Mouse (Mus musculus) kidney, adult 9 months (tissue): ENCODE data around the gene Nfya.
A peak's percentile ranks its signal among the peaks of the same experiment; 100 is the strongest.

ENCODE experiments used
- DNase-seq: peaks from one replicate; pipeline ENCODE4 v3.0.0; 2022

Nfya gene

GRCm38 (mm10) chr17:48430394-48430793 is 20.7 kb upstream of the Nfya start:
- DNase-seq, result no peak

- DNase-seq, result no peak
Measured at GRCm38 (mm10) chr17:48427852-48428530, 18.3 kb upstream of the Nfya start.

GRCm38 (mm10) chr17:48426991-48427750 is 17.5 kb upstream of the Nfya start:
- no peak for DNase-seq

GRCm38 (mm10) chr17:48425823-48426612 is 16.3 kb upstream of the Nfya start:
- no peak for DNase-seq

GRCm38 (mm10) chr17:48424237-48424636 is 14.5 kb upstream of the Nfya start:
- DNase-seq, result peak; percentile 60

GRCm38 (mm10) chr17:48419571-48419970 is 9.9 kb upstream of the Nfya start:
- no peak for DNase-seq

- no peak for DNase-seq
Measured at GRCm38 (mm10) chr17:48418781-48419180, 9.1 kb upstream of the Nfya start.

GRCm38 (mm10) chr17:48418174-48418573 is 8.5 kb upstream of the Nfya start:
- peak; percentile 77 for DNase-seq

GRCm38 (mm10) chr17:48417521-48417920 is 7.8 kb upstream of the Nfya start:
- DNase-seq, result no peak

- peak; percentile 73 for DNase-seq
Measured at GRCm38 (mm10) chr17:48416425-48417195, 6.9 kb upstream of the Nfya start.

GRCm38 (mm10) chr17:48416011-48416410 is 6.3 kb upstream of the Nfya start:
- DNase-seq, result peak; percentile 32

- DNase-seq, result no peak
Measured at GRCm38 (mm10) chr17:48411241-48411640, 1.5 kb upstream of the Nfya start.

GRCm38 (mm10) chr17:48410299-48410785 is 636 bp upstream of the Nfya start:
- DNase-seq, result no peak

GRCm38 (mm10) chr17:48408526-48409291 is 997 bp downstream of the Nfya start:
- DNase-seq, result peak; percentile 71

- peak; percentile 60 for DNase-seq
Measured at GRCm38 (mm10) chr17:48407910-48408525, 1.7 kb downstream of the Nfya start.

- DNase-seq, result no peak
Measured at GRCm38 (mm10) chr17:48407154-48407553, 2.6 kb downstream of the Nfya start.

- DNase-seq, result no peak
Measured at GRCm38 (mm10) chr17:48404706-48405105, 5.0 kb downstream of the Nfya start.

- no peak for DNase-seq
Measured at GRCm38 (mm10) chr17:48403848-48404247, 5.9 kb downstream of the Nfya start.

- DNase-seq, result peak; percentile 69
Measured at GRCm38 (mm10) chr17:48402751-48403150, 7.0 kb downstream of the Nfya start.

- no peak for DNase-seq
Measured at GRCm38 (mm10) chr17:48401710-48402109, 8.0 kb downstream of the Nfya start.

- DNase-seq, result no peak
Measured at GRCm38 (mm10) chr17:48392616-48393015, 17.1 kb downstream of the Nfya start.
